Mouse (Mus musculus): Measurements from ENCODE around the gene Acvr2a. TPM values are rescaled to one million over a fixed set of nuclear protein-coding genes. Genes with fewer than 3 reads are reported as not detected.

The Acvr2a gene
- polyA plus RNA-seq, 1 experiment from 2014 or later, result 14.9 TPM

GRCm38 (mm10) chr2:48788901-48789300 is 25.0 kb upstream of the Acvr2a start:
- Histone ChIP-seq H3K27me3 (ENCODE audit: control insufficient read depth, insufficient read depth, low read length) (no peaks in the 10 kb centered on the region), H3K27ac (replicated peaks in 1 of 2; ENCODE audit: control insufficient read depth in 1 of 2, insufficient read depth in 1 of 2, low read depth in 2 of 2, low read length in 2 of 2) (no peak overlapping the region), H3K9ac (ENCODE audit: low read length) (no peak overlapping the region), H3K36me3 (ENCODE audit: control insufficient read depth, insufficient read depth, low read length) (no peaks in the 10 kb centered on the region), H3K9me3 (ENCODE audit: control insufficient read depth, low read length) (0 out of 2 replicates have a peak, but pooled peaks cover 5% of the 10 kb centered on the region), H3K4me3 (ENCODE audit: control insufficient read depth in 1 of 2, insufficient read depth in 1 of 2, low read depth in 1 of 2, low read length in 2 of 2) (no peak overlapping the region), H3K4me1 (ENCODE audit: control insufficient read depth in 2 of 2, insufficient read depth in 2 of 2, low read length in 2 of 2) (no peaks in the 10 kb centered on the region), H3K4me2 (ENCODE audit: low read length) (no peak overlapping the region)
- no peak for ATAC-seq (ENCODE audit: insufficient number of reproducible peaks, insufficient read depth, low FRiP score, low read depth)
- 68% methylated on average over 3 of the region's 3 CpGs for WGBS

GRCm38 (mm10) chr2:48814223-48815038 is 522 bp downstream of the Acvr2a start:
- no peaks in the 10 kb centered on the region for H3K9me3 ChIP-seq (ENCODE audit: control insufficient read depth, low read length)
- peak overlapping the region; percentile 95 for H3K9ac ChIP-seq (ENCODE audit: low read length)
- no peaks in the 10 kb centered on the region for H3K27me3 ChIP-seq (ENCODE audit: control insufficient read depth, insufficient read depth, low read length)
- H3K4me3 ChIP-seq (ENCODE audit: control insufficient read depth in 1 of 2, insufficient read depth in 1 of 2, low read depth in 1 of 2, low read length in 2 of 2), result peak overlapping the region; percentile 86 to 100
- H3K4me2 ChIP-seq (ENCODE audit: low read length), result peak overlapping the region; percentile 70
- H3K4me1 ChIP-seq (ENCODE audit: control insufficient read depth in 2 of 2, insufficient read depth in 2 of 2, low read length in 2 of 2), result peaks cover 2 to 9% of the 10 kb centered on the region in 2 experiments; a peak in 3 of 4 replicates
- peak; percentile 25; the same call in 1 of the 2 replicates for ATAC-seq (ENCODE audit: insufficient number of reproducible peaks, insufficient read depth, low FRiP score, low read depth)
- under 1% methylated on average over 70 of the region's 76 CpGs for WGBS
- peak overlapping the region; percentile 97 to 99 for H3K27ac ChIP-seq (replicated peaks in 1 of 2; ENCODE audit: control insufficient read depth in 1 of 2, insufficient read depth in 1 of 2, low read depth in 2 of 2, low read length in 2 of 2)
- H3K36me3 ChIP-seq (ENCODE audit: control insufficient read depth, insufficient read depth, low read length), result no peaks in the 10 kb centered on the region

DNA sequence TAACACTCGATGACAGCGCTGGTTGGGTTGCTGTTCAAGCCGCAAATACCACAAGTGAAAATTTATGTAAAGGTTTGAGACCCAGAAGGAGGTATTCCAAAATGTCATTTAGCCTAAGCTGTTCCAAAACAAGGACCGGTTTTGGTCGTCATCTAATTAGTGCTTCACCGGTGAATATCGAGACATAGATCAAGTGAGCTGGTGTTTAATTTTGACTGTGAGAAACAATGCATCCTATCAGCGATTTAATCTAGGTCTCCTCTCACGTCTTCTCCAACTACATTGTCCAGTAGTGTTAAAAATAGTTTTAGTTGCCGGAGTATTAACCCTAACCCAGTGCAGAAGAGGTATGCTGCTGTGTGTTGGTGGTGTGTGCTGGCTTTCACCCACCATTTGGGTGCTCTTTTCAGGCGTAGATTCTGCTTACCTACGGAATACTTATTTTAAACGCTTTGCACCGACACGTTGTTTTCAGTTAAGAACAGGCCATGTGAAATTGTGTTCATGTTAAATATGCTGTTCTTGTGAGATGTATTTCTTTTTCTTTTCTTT is 1.2 kb downstream of the Acvr2a start:
- Histone ChIP-seq H3K9ac (ENCODE audit: low read length) (peak overlapping the region; percentile 95), H3K27me3 (ENCODE audit: control insufficient read depth, insufficient read depth, low read length) (no peaks in the 10 kb centered on the region), H3K9me3 (ENCODE audit: control insufficient read depth, low read length) (no peaks in the 10 kb centered on the region), H3K4me1 (ENCODE audit: control insufficient read depth in 2 of 2, insufficient read depth in 2 of 2, low read length in 2 of 2) (peaks cover 2 to 9% of the 10 kb centered on the region in 2 experiments; a peak in 3 of 4 replicates), H3K4me2 (ENCODE audit: low read length) (peak overlapping the region; percentile 70), H3K4me3 (ENCODE audit: control insufficient read depth in 1 of 2, insufficient read depth in 1 of 2, low read depth in 1 of 2, low read length in 2 of 2) (peak overlapping the region; percentile 86 to 100), H3K36me3 (ENCODE audit: control insufficient read depth, insufficient read depth, low read length) (no peaks in the 10 kb centered on the region), H3K27ac (replicated peaks in 1 of 2; ENCODE audit: control insufficient read depth in 1 of 2, insufficient read depth in 1 of 2, low read depth in 2 of 2, low read length in 2 of 2) (peak overlapping the region; percentile 97 to 99; a peak in 3 of 4 replicates)
- 4% methylated on average over 15 of the region's 15 CpGs for WGBS
- no peak for ATAC-seq (ENCODE audit: insufficient number of reproducible peaks, insufficient read depth, low FRiP score, low read depth)

DNA sequence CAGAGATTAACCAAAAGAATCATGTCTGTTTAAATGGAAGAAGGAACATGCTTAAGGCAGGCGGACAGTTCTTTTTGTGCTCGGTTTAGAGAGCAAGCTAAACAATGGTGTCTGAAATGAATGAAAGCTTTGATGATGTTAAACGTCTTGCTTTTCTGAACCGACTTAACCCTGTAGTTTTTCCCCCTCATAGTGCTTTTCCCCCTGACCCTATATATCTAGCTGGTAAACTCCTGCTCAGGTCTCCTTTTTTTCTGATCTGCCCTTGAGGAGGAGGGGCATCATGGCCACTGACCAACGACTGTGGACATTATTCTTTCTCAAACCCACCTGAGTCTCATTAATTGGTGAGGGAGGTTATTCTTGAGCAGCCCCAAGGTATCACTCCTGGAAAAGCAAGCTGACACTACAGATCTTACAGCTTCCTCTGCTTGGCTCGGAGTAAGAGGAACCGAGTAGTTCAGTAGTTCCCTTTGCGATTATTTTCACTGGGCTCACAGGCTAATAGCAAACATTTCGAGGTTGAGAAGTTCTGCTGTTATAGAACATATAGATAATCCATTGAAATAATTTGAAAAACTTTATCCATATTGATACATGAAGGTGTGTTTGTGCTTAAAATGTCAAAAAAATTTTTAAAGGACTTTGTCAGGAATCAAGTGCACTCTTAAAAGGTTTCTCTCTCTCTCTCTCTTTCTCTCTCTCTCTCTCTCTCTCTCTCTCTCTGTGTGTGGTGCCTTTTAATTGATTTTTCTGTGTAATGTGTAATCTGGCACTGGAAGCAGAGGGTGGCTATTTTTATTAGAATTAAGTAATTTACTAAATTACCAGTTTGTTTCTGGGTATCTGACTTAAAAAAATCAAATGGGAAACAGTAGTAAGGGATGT is 2.5 kb downstream of the Acvr2a start:
- Histone ChIP-seq H3K4me3 (ENCODE audit: control insufficient read depth in 1 of 2, insufficient read depth in 1 of 2, low read depth in 1 of 2, low read length in 2 of 2) (peak overlapping the region; percentile 29 to 86), H3K27me3 (ENCODE audit: control insufficient read depth, insufficient read depth, low read length) (no peaks in the 10 kb centered on the region), H3K36me3 (ENCODE audit: control insufficient read depth, insufficient read depth, low read length) (no peaks in the 10 kb centered on the region), H3K4me2 (ENCODE audit: low read length) (peak overlapping the region; percentile 70), H3K4me1 (ENCODE audit: control insufficient read depth in 2 of 2, insufficient read depth in 2 of 2, low read length in 2 of 2) (peaks cover 2 to 9% of the 10 kb centered on the region in 2 experiments; a peak in 3 of 4 replicates), H3K9ac (ENCODE audit: low read length) (peak overlapping the region; percentile 95), H3K9me3 (ENCODE audit: control insufficient read depth, low read length) (no peaks in the 10 kb centered on the region), H3K27ac (replicated peaks in 1 of 2; ENCODE audit: control insufficient read depth in 1 of 2, insufficient read depth in 1 of 2, low read depth in 2 of 2, low read length in 2 of 2) (no peak overlapping the region)
- 32% methylated on average over 9 of the region's 9 CpGs for WGBS
- ATAC-seq (ENCODE audit: insufficient number of reproducible peaks, insufficient read depth, low FRiP score, low read depth), result no peak

DNA sequence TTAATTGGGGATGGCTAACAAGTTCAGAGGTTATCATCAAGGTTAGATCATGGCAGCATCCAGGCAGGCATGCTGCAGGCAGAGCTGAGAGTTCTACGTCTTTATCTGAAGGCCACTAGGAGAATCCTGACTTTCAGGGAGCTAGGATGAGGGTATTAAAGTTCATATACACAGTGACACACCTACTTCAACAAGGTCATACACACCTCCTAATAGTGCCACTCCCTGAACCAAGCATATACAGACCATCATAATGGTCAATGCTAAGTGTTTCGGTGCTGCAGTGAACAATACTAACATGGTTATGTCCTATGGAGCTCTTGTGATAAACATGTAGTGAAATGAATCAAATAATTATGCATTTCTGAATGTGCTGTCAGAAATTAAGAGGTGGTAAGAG is 12.0 kb downstream of the Acvr2a start:
- no peak overlapping the region for H3K9ac ChIP-seq (ENCODE audit: low read length)
- H3K27me3 ChIP-seq (ENCODE audit: control insufficient read depth, insufficient read depth, low read length), result no peaks in the 10 kb centered on the region
- no peak overlapping the region for H3K4me3 ChIP-seq (ENCODE audit: control insufficient read depth in 1 of 2, insufficient read depth in 1 of 2, low read depth in 1 of 2, low read length in 2 of 2)
- H3K36me3 ChIP-seq (ENCODE audit: control insufficient read depth, insufficient read depth, low read length), result no peaks in the 10 kb centered on the region
- no peak overlapping the region for H3K4me2 ChIP-seq (ENCODE audit: low read length)
- H3K27ac ChIP-seq (replicated peaks in 1 of 2; ENCODE audit: control insufficient read depth in 1 of 2, insufficient read depth in 1 of 2, low read depth in 2 of 2, low read length in 2 of 2), result no peak overlapping the region
- 84% methylated on average over 2 of the region's 2 CpGs for WGBS
- peaks cover 0 to 18% of the 10 kb centered on the region in 2 experiments; a peak in 3 of 4 replicates for H3K4me1 ChIP-seq (ENCODE audit: control insufficient read depth in 2 of 2, insufficient read depth in 2 of 2, low read length in 2 of 2)
- no peaks in the 10 kb centered on the region for H3K9me3 ChIP-seq (ENCODE audit: control insufficient read depth, low read length)
- no peak for ATAC-seq (ENCODE audit: insufficient number of reproducible peaks, insufficient read depth, low FRiP score, low read depth)

DNA sequence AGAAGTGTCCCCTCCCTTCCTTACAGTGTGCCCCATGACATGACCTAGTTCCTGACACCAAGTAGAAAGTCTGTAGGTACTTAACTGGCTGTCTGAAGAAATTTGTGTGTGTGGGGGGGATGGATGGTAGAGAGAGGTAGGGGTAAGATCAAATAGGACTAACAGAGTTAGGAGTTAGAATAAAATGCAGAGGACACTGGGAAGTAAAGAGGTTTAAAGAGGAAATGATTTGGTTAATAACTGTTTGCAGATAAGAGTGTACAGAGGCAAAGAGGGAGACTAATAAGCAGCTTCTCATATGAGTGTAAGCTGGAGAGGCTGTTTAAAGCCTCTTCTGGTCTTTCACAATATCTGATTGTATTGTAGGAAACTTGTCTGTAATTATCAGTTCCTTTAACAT is 12.5 kb downstream of the Acvr2a start:
- no peak overlapping the region for H3K27ac ChIP-seq (replicated peaks in 1 of 2; ENCODE audit: control insufficient read depth in 1 of 2, insufficient read depth in 1 of 2, low read depth in 2 of 2, low read length in 2 of 2)
- ATAC-seq (ENCODE audit: insufficient number of reproducible peaks, insufficient read depth, low FRiP score, low read depth), result no peak

GRCm38 (mm10) chr2:48830492-48830891 is 16.6 kb downstream of the Acvr2a start:
- 81% methylated on average over 2 of the region's 2 CpGs for WGBS
- H3K9me3 ChIP-seq (ENCODE audit: control insufficient read depth, low read length), result no peaks in the 10 kb centered on the region
- no peaks in the 10 kb centered on the region for H3K36me3 ChIP-seq (ENCODE audit: control insufficient read depth, insufficient read depth, low read length)
- no peak overlapping the region for H3K9ac ChIP-seq (ENCODE audit: low read length)
- no peaks in the 10 kb centered on the region for H3K27me3 ChIP-seq (ENCODE audit: control insufficient read depth, insufficient read depth, low read length)
- no peak for ATAC-seq (ENCODE audit: insufficient number of reproducible peaks, insufficient read depth, low FRiP score, low read depth)
- no peak overlapping the region for H3K27ac ChIP-seq (replicated peaks in 1 of 2; ENCODE audit: control insufficient read depth in 1 of 2, insufficient read depth in 1 of 2, low read depth in 2 of 2, low read length in 2 of 2)
- no peak overlapping the region for H3K4me3 ChIP-seq (ENCODE audit: control insufficient read depth in 1 of 2, insufficient read depth in 1 of 2, low read depth in 1 of 2, low read length in 2 of 2)
- no peak overlapping the region for H3K4me2 ChIP-seq (ENCODE audit: low read length)
- peaks cover 0 to 23% of the 10 kb centered on the region in 2 experiments; a peak in 3 of 4 replicates for H3K4me1 ChIP-seq (ENCODE audit: control insufficient read depth in 2 of 2, insufficient read depth in 2 of 2, low read length in 2 of 2)

More for the DNA sequence above, 12.5 kb downstream of the Acvr2a start:
- no peaks in the 10 kb centered on the region for H3K27me3 ChIP-seq (ENCODE audit: control insufficient read depth, insufficient read depth, low read length)
- H3K9ac ChIP-seq (ENCODE audit: low read length), result no peak overlapping the region
- no peaks in the 10 kb centered on the region for H3K9me3 ChIP-seq (ENCODE audit: control insufficient read depth, low read length)
- peaks cover 0 to 18% of the 10 kb centered on the region in 2 experiments; a peak in 3 of 4 replicates for H3K4me1 ChIP-seq (ENCODE audit: control insufficient read depth in 2 of 2, insufficient read depth in 2 of 2, low read length in 2 of 2)
- H3K4me2 ChIP-seq (ENCODE audit: low read length), result no peak overlapping the region
- no peaks in the 10 kb centered on the region for H3K36me3 ChIP-seq (ENCODE audit: control insufficient read depth, insufficient read depth, low read length)
- H3K4me3 ChIP-seq (ENCODE audit: control insufficient read depth in 1 of 2, insufficient read depth in 1 of 2, low read depth in 1 of 2, low read length in 2 of 2), result no peak overlapping the region
